Mouse (Mus musculus): ENCODE measurements around the gene Adcy9. TPM values are rescaled to one million over a fixed set of nuclear protein-coding genes. Genes with fewer than 3 reads are reported as not detected.

The Adcy9 gene
- polyA plus RNA-seq, 1 experiment from 2014 or later, result 1.3 TPM

GRCm38 (mm10) chr16:4446395-4446794, 26.1 kb upstream of the Adcy9 start:
- WGBS, result 72% methylated on average over 4 of the region's 4 CpGs
- Histone ChIP-seq H3K9ac (ENCODE audit: low read length) (no peak overlapping the region), H3K4me3 (ENCODE audit: low read depth, low read length) (no peak overlapping the region), H3K36me3 (ENCODE audit: control insufficient read depth, insufficient read depth, low read length) (no peaks in the 10 kb centered on the region), H3K9me3 (ENCODE audit: control insufficient read depth, low read length) (no peaks in the 10 kb centered on the region), H3K4me2 (no peak overlapping the region), H3K27me3 (ENCODE audit: control insufficient read depth, insufficient read depth, low read length) (no peaks in the 10 kb centered on the region), H3K4me1 (ENCODE audit: control insufficient read depth, insufficient read depth, low read length) (no peaks in the 10 kb centered on the region), H3K27ac (ENCODE audit: low read depth, low read length) (no peak overlapping the region)
- no peak for ATAC-seq (ENCODE audit: low FRiP score)
- DNase-seq (ENCODE audit: low spot score, missing footprints), result no peak

- ATAC-seq (ENCODE audit: low FRiP score) (no peak), DNase-seq (ENCODE audit: low spot score, missing footprints) (no peak)
- H3K9me3 ChIP-seq (ENCODE audit: control insufficient read depth, low read length), result no peaks in the 10 kb centered on the region
- H3K36me3 ChIP-seq (ENCODE audit: control insufficient read depth, insufficient read depth, low read length), result no peaks in the 10 kb centered on the region
- no peak overlapping the region for H3K4me3 ChIP-seq (ENCODE audit: low read depth, low read length)
- 83% methylated on average over 1 of the region's 1 CpGs for WGBS
- H3K9ac ChIP-seq (ENCODE audit: low read length), result no peak overlapping the region
- no peaks in the 10 kb centered on the region for H3K27me3 ChIP-seq (ENCODE audit: control insufficient read depth, insufficient read depth, low read length)
- H3K4me1 ChIP-seq (ENCODE audit: control insufficient read depth, insufficient read depth, low read length), result no peaks in the 10 kb centered on the region
- H3K27ac ChIP-seq (ENCODE audit: low read depth, low read length), result no peak overlapping the region
- H3K4me2 ChIP-seq, result no peak overlapping the region
These were observed 24.1 kb upstream of the Adcy9 start for GRCm38 (mm10) chr16:4444378-4444777.

- ATAC-seq (ENCODE audit: low FRiP score) (no peak), DNase-seq (ENCODE audit: low spot score, missing footprints) (no peak)
- no peak overlapping the region for H3K27ac ChIP-seq (ENCODE audit: low read depth, low read length)
- H3K4me1 ChIP-seq (ENCODE audit: control insufficient read depth, insufficient read depth, low read length), result no peaks in the 10 kb centered on the region
- no peak overlapping the region for H3K4me2 ChIP-seq
- H3K4me3 ChIP-seq (ENCODE audit: low read depth, low read length), result no peak overlapping the region
- no peaks in the 10 kb centered on the region for H3K36me3 ChIP-seq (ENCODE audit: control insufficient read depth, insufficient read depth, low read length)
- 77% methylated on average over 10 of the region's 10 CpGs for WGBS
- no peaks in the 10 kb centered on the region for H3K27me3 ChIP-seq (ENCODE audit: control insufficient read depth, insufficient read depth, low read length)
- H3K9me3 ChIP-seq (ENCODE audit: control insufficient read depth, low read length), result no peaks in the 10 kb centered on the region
- H3K9ac ChIP-seq (ENCODE audit: low read length), result no peak overlapping the region
These were observed 19.2 kb upstream of the Adcy9 start for GRCm38 (mm10) chr16:4439302-4440066.

GRCm38 (mm10) chr16:4436738-4437137, 16.4 kb upstream of the Adcy9 start:
- H3K4me3 ChIP-seq (ENCODE audit: low read depth, low read length), result no peak overlapping the region
- no peaks in the 10 kb centered on the region for H3K27me3 ChIP-seq (ENCODE audit: control insufficient read depth, insufficient read depth, low read length)
- ATAC-seq (ENCODE audit: low FRiP score), result no peak
- no peaks in the 10 kb centered on the region for H3K9me3 ChIP-seq (ENCODE audit: control insufficient read depth, low read length)
- WGBS, result 82% methylated on average over 4 of the region's 4 CpGs
- H3K4me2 ChIP-seq, result no peak overlapping the region
- no peaks in the 10 kb centered on the region for H3K36me3 ChIP-seq (ENCODE audit: control insufficient read depth, insufficient read depth, low read length)
- H3K4me1 ChIP-seq (ENCODE audit: control insufficient read depth, insufficient read depth, low read length), result no peaks in the 10 kb centered on the region
- H3K9ac ChIP-seq (ENCODE audit: low read length), result no peak overlapping the region
- DNase-seq (ENCODE audit: low spot score, missing footprints), result no peak
- H3K27ac ChIP-seq (ENCODE audit: low read depth, low read length), result no peak overlapping the region

- 86% methylated on average over 2 of the region's 2 CpGs for WGBS
- Histone ChIP-seq H3K4me2 (no peak overlapping the region), H3K9ac (ENCODE audit: low read length) (no peak overlapping the region), H3K9me3 (ENCODE audit: control insufficient read depth, low read length) (no peaks in the 10 kb centered on the region), H3K4me1 (ENCODE audit: control insufficient read depth, insufficient read depth, low read length) (no peaks in the 10 kb centered on the region), H3K27ac (ENCODE audit: low read depth, low read length) (no peak overlapping the region), H3K27me3 (ENCODE audit: control insufficient read depth, insufficient read depth, low read length) (no peaks in the 10 kb centered on the region), H3K36me3 (ENCODE audit: control insufficient read depth, insufficient read depth, low read length) (no peaks in the 10 kb centered on the region), H3K4me3 (ENCODE audit: low read depth, low read length) (no peak overlapping the region)
- ATAC-seq (ENCODE audit: low FRiP score), result no peak
- DNase-seq (ENCODE audit: low spot score, missing footprints), result no peak
These were observed 15.1 kb upstream of the Adcy9 start for GRCm38 (mm10) chr16:4435371-4435770.

GRCm38 (mm10) chr16:4431841-4432240, 11.5 kb upstream of the Adcy9 start:
- Histone ChIP-seq H3K4me1 (ENCODE audit: control insufficient read depth, insufficient read depth, low read length) (no peaks in the 10 kb centered on the region), H3K9me3 (ENCODE audit: control insufficient read depth, low read length) (no peaks in the 10 kb centered on the region), H3K27me3 (ENCODE audit: control insufficient read depth, insufficient read depth, low read length) (no peaks in the 10 kb centered on the region), H3K9ac (ENCODE audit: low read length) (no peak overlapping the region), H3K4me3 (ENCODE audit: low read depth, low read length) (no peak overlapping the region), H3K27ac (ENCODE audit: low read depth, low read length) (no peak overlapping the region), H3K4me2 (no peak overlapping the region), H3K36me3 (ENCODE audit: control insufficient read depth, insufficient read depth, low read length) (no peaks in the 10 kb centered on the region)
- 79% methylated on average over 4 of the region's 4 CpGs for WGBS
- no peak for DNase-seq (ENCODE audit: low spot score, missing footprints)
- no peak for ATAC-seq (ENCODE audit: low FRiP score)

GRCm38 (mm10) chr16:4431013-4431412, 10.7 kb upstream of the Adcy9 start:
- Histone ChIP-seq H3K27me3 (ENCODE audit: control insufficient read depth, insufficient read depth, low read length) (no peaks in the 10 kb centered on the region), H3K9me3 (ENCODE audit: control insufficient read depth, low read length) (no peaks in the 10 kb centered on the region), H3K4me3 (ENCODE audit: low read depth, low read length) (no peak overlapping the region), H3K36me3 (ENCODE audit: control insufficient read depth, insufficient read depth, low read length) (no peaks in the 10 kb centered on the region), H3K4me1 (ENCODE audit: control insufficient read depth, insufficient read depth, low read length) (no peaks in the 10 kb centered on the region), H3K27ac (ENCODE audit: low read depth, low read length) (no peak overlapping the region), H3K4me2 (no peak overlapping the region), H3K9ac (ENCODE audit: low read length) (no peak overlapping the region)
- ATAC-seq (ENCODE audit: low FRiP score), result no peak
- no peak for DNase-seq (ENCODE audit: low spot score, missing footprints)
- 80% methylated on average over 3 of the region's 3 CpGs for WGBS

GRCm38 (mm10) chr16:4430232-4430631, 9.9 kb upstream of the Adcy9 start:
- no peaks in the 10 kb centered on the region for H3K9me3 ChIP-seq (ENCODE audit: control insufficient read depth, low read length)
- no peaks in the 10 kb centered on the region for H3K36me3 ChIP-seq (ENCODE audit: control insufficient read depth, insufficient read depth, low read length)
- no peaks in the 10 kb centered on the region for H3K4me1 ChIP-seq (ENCODE audit: control insufficient read depth, insufficient read depth, low read length)
- WGBS, result 83% methylated on average over 5 of the region's 5 CpGs
- no peak overlapping the region for H3K4me3 ChIP-seq (ENCODE audit: low read depth, low read length)
- H3K4me2 ChIP-seq, result no peak overlapping the region
- DNase-seq (ENCODE audit: low spot score, missing footprints) (no peak), ATAC-seq (ENCODE audit: low FRiP score) (no peak)
- H3K27me3 ChIP-seq (ENCODE audit: control insufficient read depth, insufficient read depth, low read length), result no peaks in the 10 kb centered on the region
- H3K9ac ChIP-seq (ENCODE audit: low read length), result no peak overlapping the region
- no peak overlapping the region for H3K27ac ChIP-seq (ENCODE audit: low read depth, low read length)

- Histone ChIP-seq H3K27me3 (ENCODE audit: control insufficient read depth, insufficient read depth, low read length) (no peaks in the 10 kb centered on the region), H3K9me3 (ENCODE audit: control insufficient read depth, low read length) (no peaks in the 10 kb centered on the region), H3K4me3 (ENCODE audit: low read depth, low read length) (no peak overlapping the region), H3K27ac (ENCODE audit: low read depth, low read length) (no peak overlapping the region), H3K36me3 (ENCODE audit: control insufficient read depth, insufficient read depth, low read length) (no peaks in the 10 kb centered on the region), H3K4me2 (no peak overlapping the region), H3K9ac (ENCODE audit: low read length) (no peak overlapping the region), H3K4me1 (ENCODE audit: control insufficient read depth, insufficient read depth, low read length) (peaks cover 3% of the 10 kb centered on the region; the same call in 1 of the 2 replicates)
- 65% methylated on average over 4 of the region's 4 CpGs for WGBS
- ATAC-seq (ENCODE audit: low FRiP score) (no peak), DNase-seq (ENCODE audit: low spot score, missing footprints) (no peak)
These were observed 5.4 kb upstream of the Adcy9 start for GRCm38 (mm10) chr16:4425658-4426234.
